Mouse (Mus musculus): ENCODE data around the gene Gm45021.

The Gm45021 gene

GRCm38 (mm10) chr6:48589194-48589750, at the start of gene Gm45021:
Gene Gm45021, plus strand, starts transcription at chr6:48589610.
- DNase-seq (ENCODE audit: low spot score in 2 of 2): no peak

GRCm38 (mm10) chr6:48539860-48540259, 49.5 kb upstream of the Gm45021 start:
- DNase-seq (ENCODE audit: low spot score in 2 of 2): no peak

DNA sequence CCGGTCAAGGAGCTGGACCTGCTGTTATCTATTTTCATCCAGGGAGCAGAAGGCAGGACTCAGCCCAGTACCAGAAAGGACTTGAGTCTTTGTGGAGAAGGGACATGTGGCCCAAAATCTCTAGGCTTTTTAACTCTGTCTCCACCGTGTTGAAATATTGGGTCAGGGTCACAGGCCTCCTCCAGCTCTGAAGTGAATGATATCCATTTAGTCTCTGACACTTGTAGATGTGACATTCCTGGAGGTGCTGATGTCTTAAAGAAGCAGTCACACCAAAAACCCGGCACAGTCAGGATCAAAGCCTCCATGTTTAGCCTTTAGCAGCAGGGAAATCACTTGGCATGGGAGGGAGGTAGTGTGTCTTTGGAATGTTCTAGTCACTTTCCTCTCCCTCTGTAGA, 48.7 kb upstream of the Gm45021 start:
- no peak for DNase-seq (ENCODE audit: low spot score in 2 of 2)

DNA sequence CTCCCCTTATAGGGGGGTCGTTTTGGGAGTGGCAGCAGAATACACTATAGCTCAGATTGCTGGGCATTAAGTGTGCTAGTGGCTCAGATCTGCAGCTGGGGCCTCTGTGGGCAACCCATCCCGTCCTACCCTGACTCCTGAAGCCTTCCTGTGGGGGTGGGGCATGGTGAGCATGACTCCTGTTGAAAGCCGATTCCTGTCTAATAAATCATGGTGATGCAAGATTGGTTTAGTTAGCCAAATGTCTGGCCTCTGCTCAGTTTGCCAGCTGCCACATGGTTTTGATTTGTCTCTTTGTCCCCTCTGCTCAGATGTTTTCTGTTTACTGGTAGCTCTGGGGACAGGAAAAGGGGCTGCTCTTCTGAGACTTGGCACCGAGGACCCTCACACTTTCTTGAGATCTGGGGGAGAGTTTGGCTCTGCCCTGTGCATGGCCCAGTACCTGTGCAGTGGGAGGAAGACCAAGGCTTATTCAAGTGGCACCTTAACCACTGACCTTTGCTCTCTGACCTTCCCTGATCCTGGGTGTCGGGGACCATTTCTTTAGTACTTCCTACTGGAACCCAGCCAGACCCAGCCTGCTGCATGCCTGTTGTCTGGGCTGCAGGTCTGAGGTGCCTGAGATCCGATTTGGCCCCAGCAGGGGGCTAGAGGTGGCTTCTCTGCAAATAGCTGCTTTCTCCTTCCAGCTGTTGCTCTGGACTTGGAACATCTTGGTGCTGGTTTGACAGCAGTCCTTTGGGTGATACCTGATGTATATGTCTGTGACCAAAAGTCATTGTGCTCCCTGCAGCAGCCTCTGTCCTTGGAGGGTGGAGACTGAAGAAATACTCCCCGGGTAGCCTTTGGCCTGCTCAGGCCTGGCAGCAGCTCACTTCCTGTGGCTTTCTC, 47.6 kb upstream of the Gm45021 start:
- DNase-seq (ENCODE audit: low spot score in 2 of 2): no peak

DNA sequence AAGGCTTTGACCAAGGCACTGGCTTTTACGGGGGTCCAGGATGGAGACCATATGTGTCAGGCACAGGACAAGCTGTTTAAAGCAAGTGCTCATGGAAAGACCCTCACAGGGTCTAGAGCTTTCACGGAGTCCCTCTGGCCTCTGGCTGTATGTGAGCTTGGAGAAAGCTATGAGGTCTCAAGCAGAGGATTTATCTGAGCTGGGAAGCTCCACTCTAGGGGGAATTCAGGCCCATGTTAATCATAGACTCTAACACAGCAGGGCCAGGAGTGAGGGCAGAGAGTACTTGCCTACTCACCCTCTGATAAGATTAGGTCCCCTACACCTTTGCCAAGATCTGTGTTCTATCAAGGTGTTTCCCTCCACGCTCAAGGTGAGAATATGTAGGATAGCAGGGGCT, 46.8 kb upstream of the Gm45021 start:
- no peak for DNase-seq (ENCODE audit: low spot score in 2 of 2)

GRCm38 (mm10) chr6:48545251-48545650, 44.2 kb upstream of the Gm45021 start:
- DNase-seq (ENCODE audit: low spot score in 2 of 2): no peak

DNA sequence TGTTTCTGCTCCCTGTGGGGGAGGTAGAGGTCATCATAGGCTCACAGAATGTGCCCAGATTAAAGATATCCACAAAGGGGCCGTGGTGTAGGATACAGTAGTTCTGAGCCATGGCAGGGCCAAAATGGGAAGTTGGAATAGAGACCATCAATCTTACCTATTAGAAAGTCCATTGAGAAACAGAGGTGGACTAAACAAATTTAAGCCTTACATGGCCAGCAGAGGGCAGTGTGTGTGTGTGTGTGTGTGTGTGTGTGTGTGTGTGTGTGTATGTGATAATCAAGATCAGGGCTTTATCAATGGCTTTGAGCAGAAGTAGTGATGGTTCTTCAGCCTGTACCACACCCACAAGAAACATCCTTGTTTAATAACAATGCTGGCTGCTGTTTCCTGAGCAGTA, 43.1 kb upstream of the Gm45021 start:
- DNase-seq (ENCODE audit: low spot score in 2 of 2): peak in 1 of 2 experiments; percentile 25

GRCm38 (mm10) chr6:48546858-48547257, 42.6 kb upstream of the Gm45021 start:
- no peak for DNase-seq (ENCODE audit: low spot score in 2 of 2)

- DNase-seq (ENCODE audit: low spot score in 2 of 2): no peak
These were observed 41.1 kb upstream of the Gm45021 start for GRCm38 (mm10) chr6:48548314-48548713.

DNA sequence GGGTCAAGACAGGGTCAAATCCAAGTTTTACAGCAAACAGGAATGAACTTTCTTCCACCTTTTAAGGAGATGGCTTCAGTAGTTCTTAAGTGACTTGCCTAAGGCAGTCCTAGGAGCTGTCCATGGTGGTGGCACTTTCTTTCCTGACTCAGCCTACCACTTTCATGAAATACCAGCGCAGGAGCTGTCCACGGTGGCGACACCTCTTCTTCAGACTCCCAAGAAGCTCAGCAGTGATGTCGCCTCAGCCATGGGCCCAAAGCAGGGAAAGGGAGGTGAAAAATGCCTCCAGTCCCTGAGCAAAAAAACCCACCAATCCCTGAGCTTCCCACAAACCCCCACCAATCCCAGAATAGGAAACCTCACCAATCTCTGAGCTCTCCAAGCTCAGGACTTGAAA, 36.5 kb upstream of the Gm45021 start:
- DNase-seq (ENCODE audit: low spot score in 2 of 2): peak; percentile 33 to 62

- no peak for DNase-seq (ENCODE audit: low spot score in 2 of 2)
These were observed 35.6 kb upstream of the Gm45021 start for GRCm38 (mm10) chr6:48553819-48554218.

DNA sequence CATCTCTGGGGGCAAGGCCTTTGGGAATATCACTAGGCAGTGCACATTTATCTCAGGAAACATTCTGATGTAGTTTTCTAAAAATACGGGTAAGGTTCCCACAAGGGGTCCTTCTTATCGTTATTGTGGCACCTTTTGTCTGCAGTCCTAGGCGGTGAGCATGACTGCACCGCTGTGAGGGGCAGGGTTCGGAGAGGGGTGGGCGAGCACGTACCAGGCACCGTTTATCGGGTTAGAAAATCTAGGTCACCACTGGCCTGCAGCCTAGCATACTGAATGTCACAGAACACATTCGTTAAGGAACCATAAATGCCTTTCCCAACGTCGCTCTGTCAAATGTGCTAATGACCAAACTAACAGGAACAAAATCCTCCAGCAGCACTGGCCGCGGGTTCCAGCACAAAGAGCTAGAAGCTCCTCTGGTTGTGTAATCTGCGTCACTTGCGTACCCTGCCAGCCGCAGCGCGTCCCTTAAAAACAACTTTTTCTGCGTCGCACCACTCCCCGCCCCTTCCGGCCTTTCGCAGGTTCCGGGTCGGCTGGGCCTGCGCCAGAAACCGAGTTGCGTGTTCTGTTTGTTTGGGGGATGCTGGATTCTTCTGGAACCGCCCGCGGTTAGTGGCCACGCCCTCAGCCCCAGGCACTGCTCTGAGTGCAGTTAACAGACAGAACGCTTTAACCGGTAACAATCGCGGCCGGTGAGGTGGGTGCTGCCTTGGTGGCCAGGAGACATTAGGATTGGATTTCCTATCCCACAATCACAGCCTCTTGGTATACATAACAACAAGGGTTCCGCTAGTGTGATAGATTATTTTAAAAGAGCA, 34.9 kb upstream of the Gm45021 start, which contains the start of gene Lrrc61:
Lrrc61 (plus strand) TSS at position 517 of the 824 bp plus-strand sequence.
- peak; percentile 80 to 82 for DNase-seq (ENCODE audit: low spot score in 2 of 2)

GRCm38 (mm10) chr6:48555104-48555890, 34.1 kb upstream of the Gm45021 start:
- peak; percentile 13 to 19 for DNase-seq (ENCODE audit: low spot score in 2 of 2)

- DNase-seq (ENCODE audit: low spot score in 2 of 2): no peak
These were observed 33.5 kb upstream of the Gm45021 start for GRCm38 (mm10) chr6:48555956-48556355.

DNA sequence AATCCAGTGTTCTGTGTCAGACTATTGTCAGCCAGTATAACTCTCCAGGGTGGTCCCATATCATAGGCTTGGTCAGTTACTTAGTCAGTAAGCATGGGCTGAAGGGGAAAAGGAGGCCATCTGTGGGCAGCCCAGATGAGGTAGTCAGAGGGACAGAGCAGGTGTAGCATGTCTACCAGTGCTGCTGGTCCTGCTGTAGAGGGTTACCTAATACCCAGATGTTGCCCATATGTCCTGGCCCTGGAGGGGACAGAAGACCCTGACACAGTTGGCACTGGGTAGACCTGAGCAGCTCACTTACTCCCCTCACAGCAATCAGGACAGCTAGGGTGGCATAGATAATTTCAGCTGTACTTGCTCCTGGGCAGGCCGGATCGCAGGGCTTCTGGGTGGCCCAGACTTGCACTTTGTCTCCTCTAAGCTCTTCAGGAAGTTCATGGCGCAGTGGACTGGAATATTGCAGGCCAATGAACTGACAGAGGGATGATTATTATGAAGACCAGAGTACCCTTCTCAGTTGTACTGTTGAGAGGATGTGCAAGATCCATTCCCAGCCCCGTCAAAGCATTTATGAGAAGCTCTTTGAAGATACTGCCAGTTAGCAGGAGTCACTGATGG, 23.6 kb upstream of the Gm45021 start:
- DNase-seq (ENCODE audit: low spot score in 2 of 2): no peak

DNA sequence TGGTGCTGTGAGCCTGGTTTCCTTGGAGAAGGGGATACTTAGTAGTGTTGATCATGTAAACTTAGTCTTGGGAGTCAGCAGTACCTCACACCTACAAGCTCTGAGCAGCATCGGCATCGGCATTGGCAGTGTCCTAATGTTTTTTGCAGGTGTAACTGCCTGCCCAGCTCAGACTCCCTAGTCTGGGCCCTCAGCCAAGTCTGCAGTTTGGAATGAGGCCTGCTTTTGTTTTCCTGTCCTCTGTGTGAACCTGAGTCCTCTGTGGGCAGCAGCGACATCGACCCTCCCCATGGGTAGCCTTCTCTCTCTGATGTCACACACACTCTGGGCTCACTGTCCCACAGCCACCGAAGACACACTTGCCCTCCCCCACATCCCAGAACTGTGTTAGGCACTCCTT, 23.1 kb upstream of the Gm45021 start:
- no peak for DNase-seq (ENCODE audit: low spot score in 2 of 2)

DNA sequence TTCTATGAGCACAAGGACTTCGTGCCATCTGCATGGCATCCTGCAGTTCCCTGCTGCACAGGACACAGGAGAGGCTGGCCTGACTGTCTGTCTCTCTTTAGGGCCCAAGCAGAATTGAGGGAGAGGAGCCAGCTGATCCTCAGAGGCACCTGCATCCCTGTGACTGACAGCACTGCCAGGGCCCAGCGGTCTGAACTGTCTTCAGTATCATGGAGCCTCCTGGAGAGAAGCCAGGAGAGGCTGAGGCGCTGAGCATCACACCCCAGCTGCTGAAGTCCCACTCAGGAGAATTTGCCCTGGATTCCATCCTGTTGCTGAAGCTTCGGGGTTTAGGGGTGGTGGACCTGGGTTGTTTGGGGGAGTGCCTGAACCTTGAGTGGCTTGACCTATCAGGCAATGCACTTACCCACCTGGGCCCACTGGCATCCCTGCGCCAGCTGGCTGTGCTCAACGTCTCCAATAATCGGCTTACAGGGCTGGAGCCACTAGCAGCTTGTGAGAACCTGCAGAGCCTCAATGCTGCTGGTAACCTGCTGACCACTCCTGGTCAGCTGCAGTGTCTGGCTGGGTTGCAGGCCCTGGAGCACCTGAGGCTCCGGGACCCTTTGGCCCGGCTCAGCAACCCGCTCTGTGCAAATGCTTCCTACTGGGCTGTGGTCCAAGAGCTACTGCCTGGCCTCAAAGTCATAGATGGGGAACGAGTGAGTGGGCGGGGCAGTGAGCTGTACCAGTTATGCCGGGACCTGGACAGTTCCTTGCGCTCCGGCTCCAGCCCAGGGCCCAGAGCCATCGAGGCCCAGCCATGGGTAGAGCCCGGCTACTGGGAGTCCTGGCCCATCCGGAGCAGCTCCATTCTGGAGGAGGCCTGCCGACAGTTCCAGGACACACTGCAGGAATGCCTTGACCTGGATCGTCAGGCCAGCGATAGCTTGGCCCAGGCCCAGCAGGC, 21.1 kb upstream of the Gm45021 start:
- no peak for DNase-seq (ENCODE audit: low spot score in 2 of 2)

GRCm38 (mm10) chr6:48569065-48569807, 20.2 kb upstream of the Gm45021 start:
- no peak for DNase-seq (ENCODE audit: low spot score in 2 of 2)

GRCm38 (mm10) chr6:48572014-48572413, 17.4 kb upstream of the Gm45021 start:
- DNase-seq (ENCODE audit: low spot score in 2 of 2): no peak
